Mouse (Mus musculus) left cerebral cortex, postnatal 36 days (tissue): ENCODE data around the gene Rps7. TPM values are rescaled to one million over a fixed set of nuclear protein-coding genes. Genes with fewer than 3 reads are reported as not detected.
A peak's percentile ranks its signal among the peaks of the same experiment; 100 is the strongest.

Experiments
- DNase-seq, 2 experiments: peaks; one replicate each; pipeline ENCODE4 v3.0.0; 2021 to 2022; ENCODE audit warnings: low spot score in 2 of 2, mixed read lengths in 1 of 2
- intact Hi-C: fragments of 180-260 bp; cut with DNase I; formaldehyde crosslinking; loops from one replicate; pipeline ENCODE4 v1.15.1; 2025
- total RNA-seq, 2 experiments: library from RNA; stranded (reverse); gene quantifications; 2 replicates each; pipeline ENCODE4 v1.2.3; 2021

Rps7 gene
- total RNA-seq: 100 to 1,000 TPM; 261 to 290 TPM

DNA sequence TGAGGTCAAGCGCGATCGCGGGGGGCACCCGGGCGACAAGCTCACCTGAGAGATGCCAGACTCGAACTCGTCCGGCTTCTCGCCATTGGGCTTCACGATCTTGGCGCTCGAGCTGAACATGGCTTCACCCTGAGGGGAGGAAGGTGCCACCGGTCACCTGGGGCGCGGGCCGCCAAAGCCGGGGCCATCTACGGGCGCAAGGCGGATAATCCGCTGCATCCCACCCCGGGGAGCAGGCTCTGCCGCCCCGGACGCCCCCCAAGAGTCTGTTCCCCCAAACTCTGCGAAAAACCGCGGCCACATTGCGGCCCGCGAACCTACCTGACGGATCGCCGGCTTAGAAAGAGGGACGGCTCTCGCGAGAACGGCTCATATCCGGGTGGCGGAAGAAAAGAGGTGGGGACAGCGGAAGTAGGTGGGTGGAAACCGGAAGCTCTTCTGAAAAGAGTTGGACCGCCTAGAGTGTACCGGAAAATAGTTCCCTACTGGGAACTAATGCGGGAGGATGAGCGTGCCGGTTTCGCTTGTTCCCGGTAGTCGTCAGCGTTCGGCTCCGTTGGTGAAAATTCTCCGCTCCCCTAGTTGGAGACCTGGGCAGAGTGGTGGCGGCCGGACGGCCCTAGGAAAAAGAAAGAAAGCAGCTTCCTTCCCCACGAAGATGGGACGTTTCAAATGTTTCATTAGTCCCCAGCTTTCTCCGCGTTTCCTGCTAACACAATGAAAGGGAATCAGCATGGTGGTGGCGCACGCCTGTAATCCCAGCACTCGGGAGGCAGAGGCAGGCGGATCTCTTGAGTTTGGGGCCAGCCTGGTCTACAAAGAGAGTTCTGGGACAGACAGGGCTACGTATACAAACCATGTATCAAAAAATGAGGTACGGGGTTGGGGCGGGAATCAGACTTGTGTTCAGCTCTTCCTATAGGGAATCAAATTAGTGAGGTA is at the start of gene Rps7:
Rps7 (minus strand) TSS at position 419 of the 942 bp plus-strand sequence.
- DNase-seq: peak; percentile 91 to 94
- intact Hi-C loops: loop anchor here (5.0 kb wide), 1 partner anchor 44 kb away; no protein-coding TSS in a partner anchor

DNA sequence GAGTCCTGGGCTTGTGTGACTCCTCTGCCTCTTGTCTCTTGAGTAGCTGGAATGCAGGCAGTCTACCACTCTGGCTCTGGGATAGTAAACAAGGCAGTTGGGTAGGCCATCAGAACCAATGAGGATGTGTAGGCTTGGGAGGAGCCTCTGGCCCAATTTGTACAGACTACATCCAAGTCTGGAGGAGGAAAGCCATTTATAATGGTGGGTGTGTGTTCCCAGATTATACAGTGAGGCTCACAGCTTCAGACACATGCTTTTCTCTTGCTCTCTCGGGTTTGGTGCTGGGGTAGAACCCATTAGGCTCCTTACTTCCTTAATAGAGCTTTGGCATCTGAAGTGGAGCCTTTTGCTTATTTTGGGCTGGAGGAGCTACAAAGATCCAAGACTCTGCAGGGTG is 48.9 kb upstream of the Rps7 start:
- intact Hi-C loops: no loop called here
- DNase-seq: no peak

DNA sequence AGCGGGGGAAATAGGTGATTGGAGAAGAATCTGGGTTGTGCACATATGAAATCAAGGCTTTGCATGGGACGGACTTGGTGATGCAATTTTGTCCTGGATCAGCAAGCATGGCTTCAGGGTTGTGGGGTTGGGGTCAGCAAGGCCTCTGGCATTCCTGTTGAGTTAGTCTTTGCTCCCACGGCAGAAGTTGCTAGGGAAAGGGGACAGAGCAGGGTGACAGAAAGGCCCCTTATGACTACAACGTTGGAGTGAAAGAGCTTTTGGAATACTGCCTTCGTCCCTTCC is 40.1 kb upstream of the Rps7 start:
- no peak for DNase-seq
- intact Hi-C loops: loop anchor here (2.0 kb wide), 1 partner anchor 75 kb away; the partner anchor contains the start of genes Eipr1 and Trappc12

DNA sequence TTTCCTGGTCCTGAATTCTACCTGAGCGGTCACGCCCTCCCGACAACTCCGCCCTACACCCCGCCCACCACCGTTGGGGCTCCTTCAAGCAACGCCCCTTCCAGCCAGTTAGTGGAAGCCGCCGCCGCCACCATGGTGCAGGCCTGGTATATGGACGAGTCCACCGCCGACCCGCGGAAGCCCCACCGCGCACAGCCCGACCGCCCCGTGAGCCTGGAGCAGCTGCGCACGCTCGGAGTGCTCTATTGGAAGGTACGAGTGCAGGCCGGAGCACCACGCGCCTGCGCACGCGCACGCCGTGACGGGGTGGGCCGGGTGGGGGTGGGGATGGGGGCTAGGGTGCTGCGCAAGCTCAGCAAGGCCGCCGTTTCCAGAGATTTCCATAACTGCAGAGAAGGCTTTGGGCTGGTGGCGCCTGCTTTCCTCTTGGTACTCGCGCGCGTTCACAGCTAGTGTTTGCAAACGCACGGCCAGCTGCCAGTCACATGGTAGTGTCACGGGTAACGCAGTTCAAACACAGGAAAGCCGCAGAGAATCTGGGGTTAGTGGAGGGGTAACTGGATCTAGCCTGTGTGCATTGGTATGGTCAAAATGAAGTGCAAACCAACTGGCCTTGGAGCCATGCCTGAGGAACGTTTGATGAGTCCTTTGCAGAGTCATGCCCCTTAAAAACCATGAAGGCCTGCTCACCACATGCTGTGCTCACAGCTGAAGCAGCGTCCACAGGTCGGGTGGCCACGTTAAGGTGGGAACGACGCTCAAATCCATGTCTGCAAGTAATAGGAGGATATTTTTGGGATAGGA is 39.6 kb upstream of the Rps7 start, which contains the start of gene Adi1:
Adi1 (plus strand) TSS at position 111 of the 804 bp plus-strand sequence.
- intact Hi-C loops: loop anchor here (2.0 kb wide), 1 partner anchor 75 kb away; the partner anchor contains the start of genes Eipr1 and Trappc12
- DNase-seq: peak; percentile 89 to 90

DNA sequence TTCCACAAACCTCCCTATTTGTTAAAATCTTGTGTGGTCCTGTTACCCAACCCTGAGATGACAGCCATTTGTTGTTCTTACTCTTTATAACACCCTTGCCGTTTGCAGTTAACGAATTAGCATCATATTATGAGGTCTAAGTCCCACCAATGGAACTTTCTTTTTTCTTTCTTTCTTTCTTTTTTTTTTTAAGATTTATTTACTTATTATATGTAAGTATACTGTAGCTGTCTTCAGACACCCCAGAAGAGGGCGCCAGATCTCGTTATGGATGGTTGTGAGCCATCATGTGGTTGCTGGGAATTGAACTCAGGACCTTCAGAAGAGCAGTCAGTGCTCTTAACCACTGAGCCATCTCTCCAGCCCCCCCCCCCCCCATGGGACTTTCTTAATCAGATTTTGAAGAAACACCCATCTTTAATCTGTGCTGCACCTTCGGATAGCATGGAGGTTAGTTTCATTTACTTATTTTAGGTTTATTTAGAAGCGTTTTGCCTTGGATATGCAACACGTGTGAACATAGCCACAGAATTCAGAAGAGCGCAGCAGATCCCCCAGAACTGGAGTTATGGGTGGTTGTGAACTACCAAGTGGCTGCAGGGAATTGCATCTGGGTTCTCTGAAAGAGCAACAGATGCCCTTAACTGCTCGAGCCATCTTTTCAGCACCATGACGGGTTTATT is 38.4 kb upstream of the Rps7 start:
- DNase-seq: no peak
- intact Hi-C loops: loop anchor here (2.0 kb wide), 1 partner anchor 77 kb away; the partner anchor contains the start of genes Eipr1 and Trappc12

DNA sequence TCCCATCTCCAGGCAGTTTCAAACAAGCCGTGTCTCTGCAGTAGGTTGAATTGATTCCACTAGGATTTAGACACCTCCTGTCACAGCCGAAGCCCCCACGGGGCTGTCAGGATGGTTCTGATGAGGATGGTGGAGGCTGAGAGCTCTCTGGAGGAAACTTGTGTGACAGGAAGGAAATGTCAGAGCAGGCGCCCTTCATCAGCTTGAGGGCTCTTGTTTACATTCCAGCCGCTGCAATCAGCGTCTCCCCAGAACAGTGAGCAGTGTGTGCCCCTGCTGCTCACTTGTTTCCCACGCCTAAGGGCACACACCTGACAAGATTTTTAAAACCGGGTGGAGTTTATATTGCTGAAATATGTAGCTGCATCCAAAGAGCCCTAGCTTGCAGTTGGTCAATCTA is 31.5 kb upstream of the Rps7 start:
- DNase-seq: no peak
- intact Hi-C loops: no loop called here

DNA sequence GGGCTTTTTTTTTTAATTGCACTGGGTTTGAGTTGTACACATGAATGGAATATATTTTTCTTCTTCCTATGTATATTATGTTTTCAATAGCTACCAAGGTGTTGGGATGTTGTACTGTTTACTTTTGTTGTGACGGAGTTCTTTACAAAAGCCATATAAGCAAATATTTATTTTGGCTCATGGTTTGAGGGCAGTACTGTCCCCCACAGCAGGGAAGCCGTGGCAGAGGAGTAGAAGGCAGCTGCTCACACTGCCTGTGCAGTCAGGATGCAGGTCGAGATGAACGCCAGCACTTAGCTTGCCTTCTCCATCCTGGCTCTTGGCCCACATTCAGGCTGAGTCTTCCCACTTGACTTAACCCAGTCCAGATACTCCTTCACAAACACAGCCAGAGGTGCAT is 31.0 kb upstream of the Rps7 start:
- intact Hi-C loops: no loop called here
- no peak for DNase-seq

DNA sequence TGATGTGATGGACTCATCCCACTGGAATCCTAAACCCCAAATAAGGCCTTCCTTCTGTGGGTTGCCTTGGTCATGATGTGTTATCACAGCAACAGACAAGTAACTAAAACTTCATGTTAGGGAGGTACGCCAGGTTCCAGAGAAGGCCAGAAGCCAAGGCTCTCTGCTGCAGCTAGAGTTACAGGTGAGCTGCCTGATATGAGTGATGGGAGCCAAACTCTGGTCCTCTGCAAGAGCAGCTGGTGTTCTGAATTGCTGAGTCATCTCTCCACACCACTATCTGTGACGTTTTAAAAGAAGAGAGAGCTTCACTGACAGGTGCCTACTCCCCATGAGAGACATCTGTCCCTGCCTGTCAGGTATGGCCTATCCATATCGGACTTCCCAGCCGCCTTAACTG is 26.9 kb upstream of the Rps7 start:
- DNase-seq: no peak
- intact Hi-C loops: no loop called here

DNA sequence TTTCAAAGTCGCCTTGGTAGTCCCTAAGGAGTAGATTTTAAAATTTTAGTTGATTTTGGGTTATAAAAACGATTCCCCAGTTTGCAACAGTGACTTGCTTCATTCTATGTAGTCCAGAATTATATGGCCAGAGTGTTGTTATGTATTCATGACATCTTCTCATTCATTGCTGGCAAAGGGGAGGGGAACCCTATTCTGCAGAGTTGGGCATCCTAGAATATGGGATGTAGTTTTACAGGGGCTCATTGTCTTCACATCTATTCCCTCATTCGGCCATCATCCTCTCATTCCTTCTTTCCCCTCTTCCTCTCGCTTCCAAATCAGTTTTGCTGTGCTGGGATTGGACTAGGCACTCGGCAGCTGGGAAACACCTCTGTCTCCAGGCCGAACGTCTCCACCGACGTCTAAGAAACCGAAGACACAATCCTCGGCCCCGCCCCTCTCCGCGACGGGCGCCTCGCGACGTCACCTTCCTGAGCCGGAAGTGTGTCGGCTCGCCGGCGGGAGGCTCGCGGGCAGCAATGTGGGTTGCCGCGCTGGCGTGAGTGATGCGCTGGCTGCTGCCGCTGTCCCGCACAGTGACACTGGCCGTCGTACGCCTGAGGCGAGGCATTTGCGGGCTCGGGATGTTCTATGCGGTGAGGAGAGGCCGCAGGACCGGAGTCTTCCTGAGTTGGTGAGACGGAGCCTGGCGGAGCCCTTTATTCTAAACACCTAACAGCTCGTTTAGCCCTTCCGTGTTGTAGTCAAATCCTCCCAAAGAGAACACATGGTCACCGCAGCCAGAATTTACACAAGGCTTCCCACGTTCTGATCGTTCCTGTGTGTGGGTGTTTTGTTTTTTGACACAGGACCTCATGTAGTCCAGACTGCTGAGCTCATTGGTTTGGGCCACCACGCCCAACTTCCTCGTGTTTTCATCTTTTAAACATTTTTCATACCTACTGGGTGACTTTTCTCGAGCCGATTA is 13.7 kb upstream of the Rps7 start, which contains the start of gene Rnaseh1:
Rnaseh1 (plus strand) TSS at position 462 of the 970 bp plus-strand sequence.
- peak; percentile 93 to 94 for DNase-seq
- intact Hi-C loops: no loop called here

DNA sequence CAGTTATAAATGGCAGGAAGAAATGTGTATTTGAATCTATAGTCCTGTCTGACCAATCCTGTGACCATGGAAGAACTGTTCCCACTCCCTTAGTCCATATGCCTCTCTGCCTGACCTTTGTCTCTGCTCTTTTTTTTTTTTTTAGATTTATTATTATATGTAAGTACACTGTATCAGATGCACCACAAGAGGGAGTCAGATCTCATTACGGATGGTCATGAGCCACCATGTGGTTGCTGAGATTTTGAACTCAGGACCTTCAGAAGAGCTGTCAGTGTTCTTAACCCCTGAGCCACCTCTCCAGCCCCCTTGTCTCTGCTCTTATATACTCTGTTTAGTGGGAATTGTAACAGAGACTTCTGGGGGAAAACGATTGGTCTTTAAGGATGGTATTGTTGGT is 3.0 kb upstream of the Rps7 start:
- DNase-seq: no peak
- intact Hi-C loops: loop anchor here (5.0 kb wide), 1 partner anchor 46 kb away; no protein-coding TSS in a partner anchor

DNA sequence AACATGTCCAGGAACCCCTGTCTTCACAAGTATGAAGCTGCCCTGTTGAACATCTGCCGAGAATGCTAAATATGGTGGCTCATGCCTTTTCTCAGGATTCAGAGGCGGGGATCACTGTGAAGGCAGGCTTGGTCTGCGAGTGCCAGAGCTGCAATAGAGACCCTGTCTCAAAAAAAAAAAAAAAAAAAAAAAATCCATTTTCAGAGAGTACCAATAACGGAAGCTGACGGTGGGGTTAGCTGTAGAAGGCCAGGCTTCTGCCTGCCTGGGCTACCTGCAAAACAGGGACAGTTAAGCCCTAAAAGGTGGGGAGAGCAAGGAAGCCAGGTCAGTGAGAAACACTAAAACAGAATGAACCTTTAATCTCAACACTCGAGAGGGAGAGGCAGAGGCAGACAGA is 790 bp upstream of the Rps7 start:
- DNase-seq: no peak
- intact Hi-C loops: loop anchor here (5.0 kb wide), 1 partner anchor 44 kb away; no protein-coding TSS in a partner anchor

DNA sequence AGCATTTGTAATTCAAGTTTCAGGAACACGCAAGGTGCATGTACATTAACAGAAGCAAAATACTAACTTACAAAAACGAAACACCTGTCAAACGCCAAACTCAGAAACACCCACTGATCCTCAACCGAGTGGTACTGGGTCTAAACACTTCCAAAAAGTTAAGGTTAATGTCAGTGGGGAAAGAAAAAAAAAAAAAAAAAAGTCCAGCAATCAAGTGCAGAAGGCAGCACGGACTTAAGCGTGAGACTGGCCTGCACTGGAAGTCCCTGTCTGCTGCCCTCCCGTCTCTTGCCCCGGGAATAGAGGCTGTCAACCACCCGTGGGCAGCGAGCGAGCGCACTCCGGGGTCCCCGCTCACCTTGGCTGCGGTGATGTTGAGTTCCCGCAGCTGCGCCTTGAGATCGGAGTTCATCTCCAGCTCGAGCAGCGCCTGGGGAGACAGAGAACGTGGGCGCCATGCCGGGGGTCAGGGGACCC is 657 bp downstream of the Rps7 start:
- DNase-seq: no peak
- intact Hi-C loops: loop anchor here (5.0 kb wide), 1 partner anchor 43 kb away; no protein-coding TSS in a partner anchor

DNA sequence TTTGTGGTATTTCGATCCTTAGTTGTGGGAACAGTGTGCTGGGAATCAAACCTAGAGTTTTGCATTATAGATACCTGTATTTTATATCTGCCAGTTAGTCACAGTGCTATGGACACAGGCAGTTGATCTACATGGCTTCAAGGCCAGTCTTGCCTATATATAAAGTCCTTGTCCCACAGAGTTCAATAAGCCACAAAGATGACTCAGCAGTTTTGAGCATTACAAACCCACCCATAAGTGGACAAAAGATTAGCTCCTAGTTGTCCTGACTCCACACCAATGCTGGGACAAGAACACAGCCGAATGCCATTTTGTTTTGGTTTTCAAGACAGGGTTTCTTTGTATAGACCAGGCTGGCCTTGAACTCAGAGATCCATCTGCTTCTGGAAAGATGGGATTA is 7.3 kb downstream of the Rps7 start:
- intact Hi-C loops: no loop called here
- DNase-seq: no peak

DNA sequence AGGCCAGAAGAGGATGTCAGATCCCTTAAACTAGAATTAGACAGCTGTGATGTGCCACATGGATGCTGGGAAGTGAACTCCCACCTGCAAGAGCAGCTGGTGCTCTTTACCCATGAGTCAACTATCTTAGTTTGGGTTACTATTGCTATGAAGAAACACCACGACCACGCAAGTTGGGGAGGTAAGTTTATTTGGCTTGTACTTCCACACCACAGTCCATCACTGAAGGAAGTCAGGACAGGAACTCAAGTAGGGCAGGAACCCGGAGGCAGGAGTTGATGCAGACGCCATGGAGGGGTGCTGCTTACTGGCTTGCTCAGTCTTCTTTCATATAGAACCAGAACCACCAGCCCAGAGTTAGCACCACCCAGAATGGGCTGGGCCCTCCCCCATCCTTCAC is 8.7 kb downstream of the Rps7 start:
- intact Hi-C loops: no loop called here

DNA sequence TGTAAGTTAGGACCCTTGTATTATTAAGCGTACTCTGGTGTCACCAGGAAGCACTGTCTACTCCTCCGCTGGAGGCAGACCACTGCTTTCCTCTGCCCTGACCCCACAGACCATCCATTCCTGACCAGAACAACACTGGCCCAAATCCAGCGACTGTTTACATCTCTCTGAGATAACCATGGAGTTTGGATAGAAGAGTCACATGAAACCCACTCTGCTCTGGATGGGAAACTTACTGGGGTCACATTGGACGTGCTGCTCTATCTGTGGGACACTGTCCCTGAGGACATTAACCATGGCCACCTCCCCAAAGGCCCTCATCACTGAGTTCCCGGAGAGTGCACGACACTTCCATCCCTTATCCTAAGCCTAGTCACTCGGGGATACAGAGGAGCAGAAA is 10.3 kb downstream of the Rps7 start:
- no peak for DNase-seq
- intact Hi-C loops: no loop called here

More for the DNA sequence above, 8.7 kb downstream of the Rps7 start:
- DNase-seq: no peak

DNA sequence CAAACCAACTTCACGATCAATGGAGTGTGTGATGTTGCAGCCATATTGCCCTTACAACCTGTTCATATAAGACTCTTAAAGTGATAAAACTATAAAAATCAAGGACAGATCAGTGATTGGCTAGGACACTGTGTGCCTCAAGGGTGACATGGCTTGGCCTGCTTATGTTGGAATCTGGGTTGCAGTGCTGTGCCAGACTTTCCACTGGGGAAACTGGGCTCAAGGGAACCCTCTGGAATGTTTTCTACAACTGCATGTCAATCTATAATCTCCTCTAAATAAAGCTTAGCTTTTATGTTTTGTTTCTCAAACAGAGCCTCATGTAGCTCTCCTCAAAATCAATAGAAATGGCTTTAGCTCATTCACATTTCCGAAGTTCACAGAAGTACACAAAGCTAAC is 11.5 kb downstream of the Rps7 start:
- intact Hi-C loops: no loop called here
- DNase-seq: no peak

DNA sequence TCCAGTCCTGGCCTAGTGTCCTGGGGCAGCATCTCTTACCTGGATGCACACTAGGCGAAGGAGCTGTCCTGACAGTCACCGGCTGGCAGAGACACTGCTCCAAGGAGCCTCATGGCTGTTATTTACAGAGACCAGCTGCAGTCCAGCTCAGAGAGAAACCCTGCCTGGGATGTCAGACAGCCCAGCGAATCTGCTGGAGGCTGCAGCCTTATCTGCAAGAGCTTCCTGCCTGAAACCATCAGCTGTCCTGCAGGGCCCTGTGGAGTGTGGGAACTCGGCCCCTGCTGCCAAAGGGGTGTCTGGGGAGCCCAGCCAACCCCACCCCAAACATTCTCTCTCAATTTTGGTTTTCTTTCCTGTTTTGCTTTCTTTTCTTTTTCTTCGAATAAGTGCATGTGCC is 12.6 kb downstream of the Rps7 start, which contains the start of gene Colec11:
Colec11 (minus strand) TSS at position 183 of the 400 bp plus-strand sequence.
- intact Hi-C loops: no loop called here
- DNase-seq: no peak

DNA sequence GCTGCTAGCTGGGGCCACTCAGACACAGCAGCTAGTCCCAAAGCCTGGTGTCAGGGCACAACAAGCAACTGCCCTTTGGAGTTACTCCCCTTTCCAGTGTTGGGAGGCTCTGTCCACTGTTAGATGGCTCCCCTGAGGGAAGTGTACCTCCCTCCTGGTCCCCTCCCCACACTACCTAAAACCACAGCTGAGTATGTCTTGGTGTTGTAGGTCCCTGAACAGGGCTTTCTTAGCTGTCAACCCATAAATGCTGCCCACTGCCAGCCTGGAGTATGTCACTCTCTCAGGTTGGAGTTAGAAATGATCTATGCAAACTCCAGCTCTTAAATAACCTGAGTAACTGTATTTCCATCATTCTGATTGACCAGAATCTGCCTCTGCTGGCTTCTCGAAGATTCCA is 13.1 kb downstream of the Rps7 start:
- no peak for DNase-seq
- intact Hi-C loops: no loop called here
